Mouse (Mus musculus) lung, postnatal 4 days (tissue): ENCODE data around the gene Sin3b.
A peak's percentile ranks its signal among the peaks of the same experiment; 100 is the strongest.

Experiments
- DNase-seq, 2 experiments: peaks; one replicate each; pipeline ENCODE4 v3.0.0; 2021

Sin3b gene

DNA sequence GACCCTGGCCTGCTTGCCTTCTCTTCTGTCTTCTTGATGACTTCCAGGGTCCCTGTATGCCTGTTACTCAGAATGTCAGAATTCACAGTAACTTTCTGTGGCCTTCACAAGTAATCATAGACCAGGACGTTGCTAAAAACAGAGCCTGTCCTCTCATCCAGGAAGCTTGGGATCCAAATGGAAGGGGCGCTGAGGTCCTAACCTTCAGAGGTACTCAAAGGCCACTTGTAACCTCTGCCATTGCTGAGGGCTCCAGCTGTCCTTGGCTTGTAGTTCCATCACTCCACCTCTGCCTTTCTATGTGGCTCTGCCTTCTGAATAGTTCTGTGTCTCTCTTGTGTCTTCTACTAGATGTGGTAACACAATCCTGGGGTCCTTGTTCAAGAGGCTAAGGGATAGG lies 30.7 kb downstream of the Sin3b start:
- peak; percentile 1 to 7 for DNase-seq

DNA sequence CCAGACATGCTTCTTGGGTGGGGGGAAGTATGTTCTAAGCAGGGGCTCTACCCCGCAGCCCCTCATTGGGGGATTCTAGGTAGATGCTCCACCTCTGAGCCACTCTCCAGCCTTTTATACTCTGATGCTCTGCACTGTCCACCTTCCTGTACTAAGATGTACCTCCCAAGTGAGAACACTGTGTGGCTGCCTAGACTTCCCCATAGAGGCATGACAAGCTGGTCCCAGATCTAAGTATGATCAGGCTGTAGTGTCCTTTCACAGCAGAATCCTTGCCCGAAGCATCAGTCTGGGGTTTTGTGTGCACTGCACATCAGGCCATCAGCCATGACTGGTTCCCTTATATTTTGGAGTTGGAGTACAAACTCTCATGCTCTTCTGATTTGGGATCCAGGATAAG lies 32.9 kb downstream of the Sin3b start:
- DNase-seq = peak; percentile 0 to 9

DNA sequence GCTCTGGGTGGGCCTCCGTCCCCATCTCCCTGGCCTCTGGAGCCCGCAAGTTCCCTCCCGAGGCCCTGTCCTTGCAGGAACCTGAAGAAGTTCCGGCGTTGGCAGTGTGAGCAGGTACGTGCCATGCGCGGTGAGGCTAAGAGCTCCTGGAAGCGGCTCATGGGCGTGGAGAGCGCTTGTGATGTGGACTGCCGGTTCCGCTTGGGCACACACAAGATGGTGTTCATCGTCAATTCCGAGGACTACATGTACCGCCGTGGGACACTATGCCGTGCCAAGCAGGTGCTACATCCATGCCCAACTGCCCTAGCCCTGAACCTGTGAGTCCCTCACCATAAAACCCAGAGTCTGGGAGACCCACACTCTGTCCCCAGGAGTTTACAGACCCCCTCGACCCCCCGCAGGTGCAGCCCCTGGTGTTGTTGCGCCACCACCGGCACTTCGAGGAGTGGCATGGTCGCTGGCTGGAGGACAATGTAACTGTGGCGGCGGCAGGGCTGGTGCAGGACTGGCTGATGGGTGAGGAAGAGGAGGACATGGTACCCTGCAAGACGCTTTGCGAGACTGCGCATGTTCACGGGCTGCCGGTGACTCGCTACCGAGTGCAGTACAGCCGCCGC lies 33.8 kb downstream of the Sin3b start:
- peak; percentile 3 to 20 for DNase-seq

DNA sequence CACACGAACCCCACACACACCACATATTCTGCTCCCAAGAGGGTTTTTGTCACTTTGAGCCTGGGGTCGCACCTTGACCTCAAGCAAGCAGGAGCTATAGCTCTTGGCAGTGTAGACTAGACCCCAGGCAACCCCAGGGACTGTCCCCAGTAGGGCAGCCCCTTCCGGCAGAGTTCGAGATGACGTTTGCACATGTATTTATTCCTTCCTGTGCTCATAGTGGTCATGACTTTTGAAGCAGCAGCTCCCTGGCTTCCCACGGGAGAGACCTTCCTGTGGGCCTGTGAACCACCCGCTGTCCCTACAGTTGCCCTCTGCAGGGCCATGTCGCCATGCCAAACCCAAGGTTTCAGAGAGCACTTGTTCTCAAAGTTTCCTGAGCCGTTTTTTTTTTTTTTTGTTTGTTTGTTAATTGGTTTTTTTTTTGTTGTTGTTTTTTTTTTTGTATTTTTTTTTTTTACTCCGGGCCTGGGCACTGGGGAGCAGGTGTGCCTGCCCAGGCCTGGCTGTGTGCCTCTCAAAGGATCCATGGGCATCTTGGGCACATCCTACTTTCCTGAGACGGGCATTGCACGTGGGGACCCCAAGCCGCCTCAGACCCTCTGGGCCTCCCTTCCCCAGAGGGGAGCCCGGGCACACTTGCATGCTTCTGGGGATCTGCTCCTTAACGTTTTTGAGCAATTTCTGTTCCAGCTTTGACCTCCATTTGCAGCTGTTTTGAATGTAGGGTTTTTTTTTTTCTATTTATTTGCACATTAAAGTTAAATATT lies 34.5 kb downstream of the Sin3b start:
- DNase-seq = peak in 1 of 2 experiments; percentile 16

DNA sequence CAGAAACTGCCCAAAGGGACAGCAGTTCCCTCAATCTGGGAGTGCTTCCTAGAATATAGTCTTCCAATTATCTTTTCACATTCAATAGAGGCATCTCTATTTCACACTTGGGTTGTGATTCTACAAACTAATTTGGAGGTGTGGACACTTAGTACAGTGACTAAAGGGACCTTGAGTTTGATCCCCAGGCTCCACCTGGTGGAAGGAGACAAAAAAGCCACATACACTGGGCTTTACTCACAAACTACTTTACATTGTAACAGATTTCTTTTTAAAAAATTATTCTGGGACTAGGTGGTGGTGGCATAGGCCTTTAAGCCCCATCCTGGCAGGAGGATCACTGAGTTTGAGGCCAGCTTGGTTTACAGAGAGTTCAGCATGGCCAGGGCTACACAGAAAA lies 35.2 kb downstream of the Sin3b start:
- DNase-seq = peak; percentile 2 to 8

DNA sequence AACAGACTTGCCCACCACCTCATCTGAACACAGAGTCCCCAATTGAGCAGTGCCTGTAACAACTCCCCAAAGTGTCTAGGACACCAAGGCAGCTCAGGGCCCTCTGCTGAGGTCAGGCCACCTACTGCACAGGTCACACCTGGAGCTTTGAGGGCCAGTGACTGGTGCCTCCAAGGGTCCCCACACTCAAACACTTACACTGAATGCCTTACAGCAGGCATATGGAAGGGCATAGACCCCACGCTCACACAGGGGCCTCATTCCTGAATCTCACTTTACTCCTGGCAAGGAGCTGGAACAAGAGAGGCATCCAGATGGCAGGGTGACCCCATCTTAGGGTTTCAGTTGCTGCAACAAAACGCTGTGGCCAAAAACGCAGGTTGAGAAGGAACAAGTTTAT lies 37.1 kb downstream of the Sin3b start:
- peak in 1 of 2 experiments; percentile 13 for DNase-seq

DNA sequence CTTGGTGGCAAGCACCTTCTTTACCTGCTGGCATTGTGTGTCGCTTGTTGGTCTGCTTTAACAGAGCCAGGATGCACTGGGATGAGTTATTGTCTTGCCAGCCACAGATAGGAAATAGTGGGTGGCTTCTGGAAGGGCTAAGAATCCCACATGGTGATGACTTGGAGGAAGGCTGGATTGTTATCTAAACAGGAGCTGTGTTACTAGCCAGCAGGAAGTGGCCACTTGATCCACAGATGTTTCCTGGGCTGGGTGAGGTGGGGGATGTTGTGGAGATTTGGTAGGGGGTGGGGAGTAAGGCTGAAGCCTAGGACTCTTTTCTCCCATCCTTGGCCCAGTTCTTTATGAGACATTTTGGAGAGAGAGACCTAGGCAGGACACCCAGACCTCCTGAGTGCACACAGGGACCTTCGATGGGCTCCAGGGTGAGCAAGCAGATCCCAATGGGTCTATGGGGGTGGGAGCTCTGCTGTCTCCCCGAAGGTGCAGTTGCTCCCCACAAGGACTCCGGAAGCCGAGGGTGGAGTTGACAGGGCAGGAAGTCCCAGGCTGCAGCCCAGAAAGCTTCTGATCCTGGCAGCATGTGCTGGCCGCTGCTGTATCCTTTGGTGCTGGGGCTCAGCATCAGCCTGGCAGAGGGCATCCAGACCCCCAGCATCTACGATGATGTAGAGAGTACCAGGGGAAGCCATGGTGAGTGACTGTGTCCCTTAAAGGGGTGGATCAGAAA lies 38.4 kb downstream of the Sin3b start, which contains the start of gene F2rl3:
F2rl3 (plus strand) TSS at position 559 of the 730 bp plus-strand sequence.
- DNase-seq = peak; percentile 38 to 66

DNA sequence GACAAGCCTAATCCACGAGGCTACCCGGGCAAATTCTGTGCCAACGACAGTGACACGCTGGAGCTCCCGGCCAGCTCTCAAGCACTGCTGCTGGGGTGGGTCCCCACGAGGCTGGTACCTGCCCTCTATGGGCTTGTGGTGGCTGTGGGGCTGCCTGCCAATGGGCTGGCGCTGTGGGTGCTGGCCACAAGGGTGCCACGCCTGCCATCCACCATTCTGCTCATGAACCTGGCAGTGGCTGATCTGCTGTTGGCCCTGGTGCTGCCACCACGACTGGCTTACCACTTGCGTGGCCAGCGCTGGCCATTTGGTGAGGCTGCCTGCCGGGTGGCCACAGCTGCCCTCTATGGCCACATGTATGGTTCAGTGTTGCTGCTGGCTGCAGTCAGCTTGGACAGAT lies 39.2 kb downstream of the Sin3b start:
- no peak for DNase-seq

DNA sequence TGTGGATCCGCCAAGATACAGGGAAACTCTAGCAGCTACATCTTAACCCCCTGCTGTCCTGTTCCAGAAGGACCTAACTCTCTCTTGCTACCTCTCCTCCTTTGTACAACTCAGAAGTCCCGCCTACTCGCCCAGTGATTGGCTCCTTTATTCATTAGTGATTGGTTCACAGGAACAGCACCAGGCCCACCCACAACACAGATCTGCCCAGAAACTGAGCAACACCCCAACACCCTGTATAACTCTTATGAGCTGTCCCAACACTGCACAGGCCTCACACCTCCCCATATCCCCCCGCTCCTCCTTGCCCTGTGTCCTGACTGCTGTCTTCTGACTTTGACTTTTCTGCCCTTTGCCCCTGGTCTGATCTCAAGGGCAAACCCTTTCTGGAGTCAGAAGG lies 42.6 kb downstream of the Sin3b start:
- no peak for DNase-seq

DNA sequence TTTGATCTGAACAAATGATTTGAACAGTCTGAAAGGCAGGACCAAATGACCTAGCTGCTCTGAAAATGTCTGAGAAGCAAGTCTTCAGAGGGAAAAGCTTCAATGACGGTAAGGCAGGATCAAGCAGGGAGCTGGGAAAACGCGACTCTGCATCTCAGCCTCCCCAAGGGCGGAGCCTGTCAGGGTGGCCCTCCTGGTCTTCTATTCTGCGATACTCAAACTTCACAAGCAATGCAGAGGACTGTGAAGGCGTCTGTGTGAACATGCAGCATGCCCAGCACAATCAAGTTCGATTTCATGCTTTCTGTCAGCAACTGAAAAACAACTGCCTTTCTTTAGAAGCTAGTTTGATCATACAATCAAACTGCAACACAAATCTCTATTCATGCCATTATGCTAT lies 43.7 kb downstream of the Sin3b start:
- no peak for DNase-seq

DNA sequence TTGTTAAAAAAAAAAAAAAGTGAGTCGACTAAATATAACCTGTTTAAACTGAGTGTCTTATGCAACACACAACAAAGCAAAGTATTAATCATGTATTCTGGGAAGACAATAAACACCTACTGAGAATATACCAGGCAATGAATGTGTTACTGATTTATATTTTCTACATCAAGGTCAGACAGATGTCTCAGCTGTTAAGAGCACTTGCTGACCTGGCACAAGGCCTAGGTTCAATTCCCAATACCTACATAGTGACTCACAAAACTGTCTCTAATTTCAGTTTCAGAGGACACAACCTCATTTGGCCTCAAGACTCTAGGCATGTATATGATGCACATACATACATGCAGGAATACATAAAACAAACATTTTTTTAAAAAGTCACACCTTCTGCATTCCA lies 54.7 kb downstream of the Sin3b start:
- DNase-seq = no peak

DNA sequence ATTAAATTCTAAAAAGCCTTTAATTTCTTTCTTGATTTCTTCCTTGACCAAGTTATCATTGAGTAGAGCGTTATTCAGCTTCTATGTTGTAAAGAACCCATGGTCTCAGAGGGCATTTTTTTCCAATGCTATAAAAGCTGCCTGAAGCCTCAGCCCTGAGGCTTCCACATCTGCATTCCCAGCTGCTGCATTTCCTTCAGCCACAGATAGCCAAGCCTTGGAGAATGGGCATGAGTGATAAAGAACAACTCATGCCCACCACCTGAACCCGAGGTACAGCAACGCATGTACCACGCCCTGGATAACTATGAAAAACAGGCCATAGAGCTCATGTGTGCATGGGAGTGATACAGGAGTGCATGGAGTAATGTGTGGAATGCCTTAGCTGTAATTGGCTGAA lies 57.6 kb downstream of the Sin3b start:
- no peak for DNase-seq

DNA sequence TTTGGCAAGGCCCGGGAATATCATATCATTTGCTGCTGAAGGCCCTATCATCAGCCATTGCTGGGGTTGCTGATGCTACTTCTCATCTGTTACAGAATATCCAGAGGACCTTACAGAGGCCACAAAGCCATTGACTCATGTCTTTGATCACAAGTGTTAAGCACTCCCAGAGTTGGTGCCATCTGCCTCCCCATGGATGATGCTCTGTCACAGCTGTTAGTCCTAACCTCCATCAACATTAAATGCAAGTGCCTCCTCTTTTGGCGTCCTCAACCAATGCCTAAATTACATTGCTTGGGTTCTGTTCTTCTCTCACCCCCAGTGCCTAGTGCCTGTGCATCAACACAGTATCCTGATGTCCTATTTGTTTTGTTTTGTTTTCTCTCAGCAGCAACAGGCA lies 78.5 kb downstream of the Sin3b start:
- no peak for DNase-seq
